Mouse (Mus musculus) heart, embryonic 11.5 days (tissue): ENCODE measurements around the gene Stx4a. TPM values are rescaled to one million over a fixed set of nuclear protein-coding genes. Genes with fewer than 3 reads are reported as not detected.
A peak's percentile ranks its signal among the peaks of the same experiment; 100 is the strongest.

Experiments
- ATAC-seq: fragments of 200-750 bp; cut with Nextera tagmentation; replicated peaks from 2 replicates; pipeline ENCODE4 v1.8.0; 2017; ENCODE audit warnings: moderate library complexity; ENCODE audit not compliant: insufficient number of reproducible peaks, low FRiP score, low TSS enrichment
- H3K27ac ChIP-seq: fragments of 300-500 bp; sonication (generic); 2 replicates; pipeline ENCODE4 v1.5.1; 2014; ENCODE audit warnings: mild to moderate bottlenecking, low read depth, low read length
- H3K27me3 ChIP-seq: fragments of 300-500 bp; sonication (generic); 2 replicates; pipeline ENCODE4 v1.6.1; 2014; ENCODE audit warnings: mild to moderate bottlenecking, low read length, mixed read lengths; ENCODE audit not compliant: control insufficient read depth, insufficient read depth
- H3K36me3 ChIP-seq: fragments of 300-500 bp; sonication (generic); 2 replicates; pipeline ENCODE4 v1.6.1; 2014; ENCODE audit warnings: mild to moderate bottlenecking, low read length, moderate library complexity, mixed read lengths; ENCODE audit not compliant: control insufficient read depth, insufficient read depth
- H3K4me1 ChIP-seq: fragments of 300-500 bp; sonication (generic); 2 replicates; pipeline ENCODE4 v1.6.1; 2014; ENCODE audit warnings: low read length; ENCODE audit not compliant: control insufficient read depth, insufficient read depth
- H3K4me2 ChIP-seq: fragments of 300-500 bp; sonication (generic); 2 replicates; pipeline ENCODE4 v1.6.1; 2014; ENCODE audit warnings: mild to moderate bottlenecking, moderate library complexity
- H3K4me3 ChIP-seq: fragments of 300-500 bp; sonication (generic); 2 replicates; pipeline ENCODE4 v1.5.1; 2014; ENCODE audit warnings: low read depth, low read length
- H3K9ac ChIP-seq: fragments of 300-500 bp; sonication (generic); 2 replicates; pipeline ENCODE4 v1.6.1; 2014; ENCODE audit warnings: mild to moderate bottlenecking, low read depth, low read length, moderate library complexity
- H3K9me3 ChIP-seq: fragments of 300-500 bp; sonication (generic); replicated peaks from 2 replicates; pipeline ENCODE4 v1.6.1; 2016; ENCODE audit warnings: low read length; ENCODE audit not compliant: control insufficient read depth
- WGBS: fragments of 180-500 bp; shearing (Covaris S2); extraction: QIAGEN DNeasy Blood & Tissue Kit; methylation state at CpG from one replicate; pipeline ENCODE4 v1.1.7; 2014; ENCODE audit not compliant: insufficient replicate concordance; 5-methylcytosine and 5-hydroxymethylcytosine counted together
- polyA plus RNA-seq: library from polyadenylated mRNA; unstranded; fragments of >200 nt; fragmentation: Nextera tagmentation; extraction: Ambion mirVana; gene quantifications from 2 replicates; pipeline ENCODE4 v1.2.1, GENCODE M21; 2014

Stx4a gene
- polyA plus RNA-seq, 1 experiment from 2014 or later = 22.8 TPM

DNA sequence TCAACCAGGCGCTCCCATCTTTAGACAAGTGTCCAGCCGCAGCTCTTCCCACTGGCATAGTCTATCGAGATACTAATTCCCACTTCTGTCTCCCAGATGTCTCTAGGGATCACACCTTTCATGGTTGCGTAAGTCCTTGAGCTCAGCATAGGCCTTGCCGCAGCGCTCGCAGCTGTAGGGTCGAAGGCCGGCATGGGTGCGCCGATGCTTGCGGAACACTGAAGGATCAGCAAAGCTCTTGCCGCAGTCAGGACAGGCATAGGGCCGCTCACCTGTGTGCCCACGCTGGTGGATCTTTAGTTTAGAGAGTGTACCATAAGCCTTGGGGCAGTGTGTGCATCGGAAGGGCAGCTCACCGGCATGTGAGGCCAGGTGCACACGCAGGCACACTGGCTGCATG is 43.5 kb downstream of the Stx4a start:
- WGBS = 95% methylated on average over 18 of the region's 18 CpGs
- Histone ChIP-seq H3K36me3 (peaks cover 24% of the 10 kb centered on the region), H3K4me2 (no peak overlapping the region), H3K9me3 (no peaks in the 10 kb centered on the region), H3K4me1 (no peaks in the 10 kb centered on the region), H3K4me3 (no peak overlapping the region), H3K27ac (no peak overlapping the region), H3K27me3 (no peaks in the 10 kb centered on the region), H3K9ac (no peak overlapping the region)
- no peak for ATAC-seq

DNA sequence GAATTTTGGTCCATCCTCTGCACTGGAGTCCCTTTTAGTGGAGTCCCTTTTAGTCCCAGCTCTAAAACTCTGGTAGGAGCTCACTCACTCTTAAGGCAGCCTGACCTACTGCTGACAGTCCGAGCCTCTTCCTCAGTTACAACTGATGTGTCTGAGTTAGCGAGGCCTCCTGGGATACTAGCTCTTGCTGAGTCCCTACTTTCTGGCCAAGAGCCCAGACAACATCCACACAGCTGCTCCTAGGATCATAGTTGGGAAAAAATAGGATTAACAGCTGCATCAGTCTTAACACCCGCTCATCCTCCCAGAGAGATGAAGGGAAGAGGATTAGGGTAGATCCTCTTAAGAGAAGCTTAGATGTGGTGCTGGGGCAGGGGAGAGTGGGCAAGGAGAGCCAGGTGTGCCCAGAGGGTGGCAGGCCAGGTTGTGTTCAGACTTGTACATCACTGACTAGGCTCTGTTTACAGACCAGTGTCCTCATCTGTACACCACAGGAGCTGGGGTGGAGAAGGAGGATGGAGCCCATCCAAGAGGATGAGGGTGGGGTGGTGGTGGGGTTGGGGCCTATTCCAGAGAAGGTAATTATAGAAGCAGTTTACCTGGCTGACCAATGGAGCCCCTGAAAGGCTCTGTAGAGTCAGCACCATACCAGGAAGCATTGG is 45.2 kb downstream of the Stx4a start:
- WGBS = 84% methylated on average over 3 of the region's 3 CpGs
- H3K4me2 ChIP-seq = no peak overlapping the region
- H3K36me3 ChIP-seq = peaks cover 24% of the 10 kb centered on the region
- H3K27ac ChIP-seq = no peak overlapping the region
- H3K4me1 ChIP-seq = peaks cover 4% of the 10 kb centered on the region
- no peaks in the 10 kb centered on the region for H3K27me3 ChIP-seq
- no peak overlapping the region for H3K9ac ChIP-seq
- no peaks in the 10 kb centered on the region for H3K9me3 ChIP-seq
- H3K4me3 ChIP-seq = no peak overlapping the region
- no peak for ATAC-seq

DNA sequence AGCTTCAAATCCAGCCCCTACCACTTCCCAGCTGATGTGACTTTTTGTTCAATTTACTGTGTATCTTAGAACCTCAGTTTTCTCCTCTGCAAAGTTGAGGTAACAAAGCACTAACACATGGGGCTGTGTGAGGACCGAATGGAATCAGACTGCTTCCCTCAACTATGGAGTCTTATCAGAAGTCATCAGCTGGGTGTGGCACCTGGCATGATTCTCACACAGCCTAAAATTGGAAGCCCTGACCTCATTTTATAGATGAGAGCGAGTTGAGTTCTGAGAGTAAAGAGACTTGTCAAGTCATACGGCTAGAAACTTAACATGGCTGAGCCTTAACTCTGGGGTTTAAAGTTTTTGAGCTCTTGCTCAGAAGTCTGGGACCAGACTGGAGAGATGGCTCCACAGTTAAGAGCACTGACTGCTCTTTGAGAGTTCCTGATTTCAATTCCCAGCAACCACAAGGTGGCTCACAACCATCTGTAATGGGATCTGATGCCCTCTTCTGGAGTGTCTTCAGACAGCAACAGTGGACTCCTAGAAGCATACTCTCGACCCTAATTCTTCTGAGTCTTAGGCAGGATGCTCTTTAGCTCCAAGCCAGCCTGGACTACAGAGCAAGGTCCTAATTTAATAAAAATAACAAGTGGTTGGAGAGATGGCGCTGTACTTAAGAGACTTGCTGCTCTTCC is 46.2 kb downstream of the Stx4a start:
- H3K36me3 ChIP-seq = peaks cover 24% of the 10 kb centered on the region
- 78% methylated on average over 5 of the region's 5 CpGs for WGBS
- peaks cover 8% of the 10 kb centered on the region for H3K4me1 ChIP-seq
- ATAC-seq = no peak
- H3K4me2 ChIP-seq = no peak overlapping the region
- H3K9ac ChIP-seq = no peak overlapping the region
- no peak overlapping the region for H3K27ac ChIP-seq
- H3K27me3 ChIP-seq = no peaks in the 10 kb centered on the region
- no peaks in the 10 kb centered on the region for H3K9me3 ChIP-seq
- no peak overlapping the region for H3K4me3 ChIP-seq

DNA sequence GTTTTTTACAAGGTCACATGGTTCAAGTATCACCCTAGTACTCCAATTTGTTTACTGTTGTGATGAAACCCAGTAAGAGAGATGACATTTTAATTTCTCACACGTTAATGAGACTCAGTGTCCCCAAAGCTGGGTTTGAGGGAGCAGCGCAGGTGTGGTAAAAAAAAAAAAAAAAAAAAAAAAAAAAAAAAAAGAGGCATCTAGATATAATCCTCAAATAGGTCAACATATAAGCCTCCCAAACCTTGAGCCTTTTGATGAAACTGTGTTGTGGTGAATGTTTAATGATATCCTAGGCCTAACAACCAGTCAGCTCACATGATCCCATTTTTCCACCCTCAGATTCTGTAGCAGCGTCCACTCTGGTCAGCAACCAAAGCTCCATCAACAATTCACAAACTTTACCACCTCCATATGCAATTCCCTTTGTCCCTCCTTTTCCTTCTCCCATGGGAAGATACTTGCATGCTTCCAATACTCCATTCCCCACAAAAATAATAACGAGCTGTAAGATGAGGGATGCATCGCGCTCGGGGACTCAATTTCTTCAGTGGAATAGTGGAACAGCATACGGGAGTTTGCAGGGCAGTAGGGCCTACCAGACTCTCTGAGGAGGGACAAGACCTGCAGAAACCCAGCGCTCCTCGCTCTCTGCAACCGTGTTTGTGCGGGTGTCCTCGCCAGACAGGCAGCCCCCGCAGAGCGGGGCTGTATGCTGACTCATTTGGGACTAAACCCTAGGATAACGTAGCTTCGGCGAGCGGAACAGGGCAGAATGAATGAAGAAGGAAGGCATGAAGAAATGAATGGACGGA is 50.9 kb downstream of the Stx4a start:
- peaks cover 13% of the 10 kb centered on the region for H3K4me1 ChIP-seq
- peaks cover 19% of the 10 kb centered on the region for H3K36me3 ChIP-seq
- H3K4me3 ChIP-seq = peak overlapping the region; percentile 92
- WGBS = 5% methylated on average over 20 of the region's 20 CpGs
- peak; percentile 15; the same call in 1 of the 2 replicates for ATAC-seq
- H3K9me3 ChIP-seq = no peaks in the 10 kb centered on the region
- H3K27me3 ChIP-seq = no peaks in the 10 kb centered on the region
- peak overlapping the region; percentile 99 for H3K27ac ChIP-seq
- H3K4me2 ChIP-seq = peak overlapping the region; percentile 88
- H3K9ac ChIP-seq = peak overlapping the region; percentile 98

DNA sequence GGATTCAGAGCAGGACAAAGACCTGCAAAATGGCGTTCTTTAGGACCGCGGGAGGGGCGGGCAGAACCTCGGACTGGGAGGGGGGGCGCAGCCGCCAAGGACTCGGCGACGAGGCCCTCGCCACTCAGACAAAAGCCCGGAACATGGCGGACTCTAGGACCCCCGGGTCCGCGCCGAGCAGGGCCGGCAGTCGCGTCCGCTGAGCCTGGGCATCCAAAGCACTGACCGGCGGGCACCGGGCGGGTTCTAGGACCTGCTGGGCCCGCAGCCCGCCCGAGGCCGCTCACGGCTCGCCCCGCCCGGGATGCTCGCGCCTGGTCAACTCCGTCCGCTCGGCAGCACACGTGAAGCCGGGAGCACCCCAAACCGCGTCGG is 51.5 kb downstream of the Stx4a start:
- Histone ChIP-seq H3K9me3 (no peaks in the 10 kb centered on the region), H3K27ac (peak overlapping the region; percentile 99), H3K4me2 (peak overlapping the region; percentile 88), H3K36me3 (peaks cover 25% of the 10 kb centered on the region), H3K4me3 (peak overlapping the region; percentile 92), H3K9ac (peak overlapping the region; percentile 98), H3K27me3 (no peaks in the 10 kb centered on the region), H3K4me1 (peaks cover 13% of the 10 kb centered on the region)
- peak; percentile 89 for ATAC-seq
- WGBS = under 1% methylated on average over 43 of the region's 43 CpGs

DNA sequence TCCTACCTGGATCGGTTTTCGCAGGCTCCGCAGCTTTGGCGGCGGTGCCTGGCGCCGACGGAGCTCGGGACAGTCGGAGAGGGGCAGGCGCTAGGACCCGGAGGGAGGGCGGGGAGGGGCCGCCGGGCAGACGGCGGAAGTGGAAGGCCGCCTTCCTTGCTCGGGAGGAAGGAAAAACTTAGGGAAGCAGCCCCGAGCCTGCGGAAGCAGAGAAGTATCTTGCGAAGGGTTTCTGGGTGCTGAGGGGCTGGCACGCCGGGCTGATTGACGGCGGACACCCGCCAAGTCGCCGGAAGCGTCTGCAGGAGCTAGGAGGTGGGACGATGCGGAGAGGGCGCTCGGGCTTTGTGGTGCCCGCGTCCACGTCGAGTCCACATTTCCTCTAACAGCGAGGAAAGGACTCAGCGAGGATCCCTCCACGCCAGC is 52.0 kb downstream of the Stx4a start, which contains the start of gene Zfp646:
Gene Zfp646, plus strand, starts transcription at position 181 of the 426 bp plus-strand sequence.
- H3K27ac ChIP-seq = peak within 1 kb of the TSS; percentile 99
- WGBS = under 1% methylated on average over 40 of the region's 41 CpGs
- H3K4me3 ChIP-seq = peak within 1 kb of the TSS; percentile 92
- peaks cover 29% of the 10 kb centered on the region for H3K36me3 ChIP-seq
- peaks cover 13% of the 10 kb centered on the region for H3K4me1 ChIP-seq
- ATAC-seq = peak; percentile 83
- peak within 1 kb of the TSS; percentile 98 for H3K9ac ChIP-seq
- no peaks in the 10 kb centered on the region for H3K27me3 ChIP-seq
- H3K9me3 ChIP-seq = no peaks in the 10 kb centered on the region
- H3K4me2 ChIP-seq = peak within 1 kb of the TSS; percentile 88

DNA sequence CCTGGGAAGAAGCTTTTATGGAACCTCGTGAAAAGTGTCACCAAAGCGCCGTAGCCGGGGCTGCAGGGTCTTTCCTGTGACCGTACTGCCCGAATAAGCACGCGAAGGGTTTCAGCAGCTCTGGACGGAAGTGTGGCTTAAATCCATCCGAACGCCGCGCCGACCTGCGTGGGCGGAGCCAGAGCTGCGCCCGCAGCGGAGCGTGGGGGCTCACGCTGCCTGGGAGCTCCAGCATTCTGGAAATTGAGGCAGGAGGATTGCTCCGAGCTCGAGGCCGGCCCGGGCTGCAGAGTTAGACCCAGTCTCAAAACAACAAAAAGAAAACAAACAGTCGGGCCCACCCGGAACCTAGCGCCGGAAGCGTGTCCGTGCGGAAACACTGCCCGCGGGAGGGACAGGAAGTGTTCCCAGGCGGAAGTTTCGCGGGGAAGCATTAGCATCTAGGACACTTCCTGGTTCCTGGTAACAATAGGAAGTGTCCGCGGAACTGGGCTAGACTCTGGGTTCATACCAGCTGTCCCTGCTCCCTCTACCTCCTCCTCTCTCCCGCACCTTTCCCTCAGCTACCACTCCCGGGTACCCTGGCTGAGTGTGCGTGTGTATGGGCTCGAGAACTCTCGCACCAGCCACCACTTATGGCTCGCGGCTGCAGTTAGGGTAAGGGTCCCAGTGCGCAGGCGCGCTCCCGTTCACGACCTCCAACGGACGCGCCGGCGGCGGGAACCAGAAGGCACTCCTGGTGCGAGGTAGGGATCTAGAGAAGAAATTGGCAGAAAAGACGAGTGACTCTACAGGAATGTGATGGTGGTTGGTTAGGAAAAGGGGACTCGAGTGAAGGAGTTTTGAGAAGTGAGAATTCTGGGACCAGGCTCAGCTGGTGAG is 52.6 kb downstream of the Stx4a start, which contains the start of gene Zfp668:
Gene Zfp668, minus strand, starts transcription at position 362 of the 882 bp plus-strand sequence.
- H3K9me3 ChIP-seq = no peaks in the 10 kb centered on the region
- H3K9ac ChIP-seq = peak within 1 kb of the TSS; percentile 98
- peak within 1 kb of the TSS; percentile 88 for H3K4me2 ChIP-seq
- H3K4me1 ChIP-seq = peaks cover 13% of the 10 kb centered on the region
- H3K27me3 ChIP-seq = no peaks in the 10 kb centered on the region
- ATAC-seq = peak; percentile 55
- peaks cover 36% of the 10 kb centered on the region for H3K36me3 ChIP-seq
- peak within 1 kb of the TSS; percentile 99 for H3K27ac ChIP-seq
- H3K4me3 ChIP-seq = peak within 1 kb of the TSS; percentile 92
- WGBS = under 1% methylated on average over 58 of the region's 60 CpGs

DNA sequence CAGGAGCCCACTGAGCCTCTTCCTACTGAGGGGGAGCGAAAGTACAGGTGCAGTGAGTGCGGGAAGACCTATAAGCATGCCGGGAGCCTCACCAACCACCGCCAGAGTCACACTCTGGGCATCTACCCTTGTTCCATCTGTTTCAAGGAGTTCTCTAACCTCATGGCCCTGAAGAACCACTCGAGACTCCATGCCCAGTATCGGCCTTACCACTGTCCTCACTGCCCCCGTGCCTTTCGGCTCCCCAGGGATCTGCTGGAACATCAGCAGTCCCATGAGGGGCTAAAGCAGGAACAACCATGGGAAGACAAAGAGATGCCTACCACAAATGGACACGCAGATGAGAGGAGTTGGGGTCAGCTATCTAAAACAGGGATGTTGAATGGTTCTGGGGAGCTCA is 55.2 kb downstream of the Stx4a start:
- no peaks in the 10 kb centered on the region for H3K9me3 ChIP-seq
- no peak overlapping the region for H3K9ac ChIP-seq
- no peak overlapping the region for H3K4me2 ChIP-seq
- peaks cover 60% of the 10 kb centered on the region for H3K36me3 ChIP-seq
- peaks cover 15% of the 10 kb centered on the region for H3K4me1 ChIP-seq
- no peak for ATAC-seq
- no peak overlapping the region for H3K4me3 ChIP-seq
- no peaks in the 10 kb centered on the region for H3K27me3 ChIP-seq
- H3K27ac ChIP-seq = no peak overlapping the region
- WGBS = 94% methylated on average over 9 of the region's 9 CpGs
